Mouse (Mus musculus): ENCODE measurements at regions not wholly inside any gene's neighbourhood (a gene's known extent, or its start where the extent isn't known, plus 50 kb on each side); places are given as distances from the start of the nearest gene placed in this dataset.

GRCm38 (mm10) chr5:132661266-132661665 lies 118.1 kb upstream of the Auts2 start:
- TF ChIP-seq CTCF (conservative IDR thresholded peaks at IDR 0.05; ENCODE audit: insufficient read depth, insufficient read length, low read depth, low read length), result no peak
- TF ChIP-seq POLR2A (IDR thresholded peaks at IDR 0.05; ENCODE audit: low read depth, low read length), result no peak
